Mouse (Mus musculus) spleen, embryonic (tissue): ENCODE results near the gene Gpr25.

ENCODE experiments used
- CTCF ChIA-PET: fragments of 350-600 bp; sonication (Branson Sonifier 250); formaldehyde crosslinking; loops from one replicate; lab custom pipeline; 2022; lab: Charles Lee

The Gpr25 gene

GRCm38 (mm10) chr1:136233892-136234594 is 26.6 kb downstream of the Gpr25 start, which contains the start of gene Inava:
Gene Inava, minus strand, starts transcription at chr1:136234264.
- CTCF ChIA-PET: no interaction called here

GRCm38 (mm10) chr1:136232986-136233790 is 27.5 kb downstream of the Gpr25 start:
- CTCF ChIA-PET: no interaction called here

GRCm38 (mm10) chr1:136232285-136232926 is 28.3 kb downstream of the Gpr25 start:
- CTCF ChIA-PET: interaction anchor here (0.6 kb wide), 1 partner anchor 232 kb away, joined by 3 read pairs; no protein-coding TSS in a partner anchor

GRCm38 (mm10) chr1:136231596-136231995 is 29.1 kb downstream of the Gpr25 start:
- CTCF ChIA-PET: interaction anchor here (0.6 kb wide), 3 partner anchors 23 to 232 kb away, joined by 3 to 13 read pairs (median 3); no protein-coding TSS in a partner anchor

- CTCF ChIA-PET: no interaction called here
Observed at GRCm38 (mm10) chr1:136230201-136230600, 30.5 kb downstream of the Gpr25 start.

- CTCF ChIA-PET: no interaction called here
Observed at GRCm38 (mm10) chr1:136229040-136229373, 31.7 kb downstream of the Gpr25 start.

GRCm38 (mm10) chr1:136228328-136229039 is 32.2 kb downstream of the Gpr25 start:
- CTCF ChIA-PET: interaction anchor here (0.6 kb wide), 1 partner anchor 108 kb away, joined by 3 read pairs; no protein-coding TSS in a partner anchor

- CTCF ChIA-PET: interaction anchor here (0.6 kb wide), 1 partner anchor 107 kb away, joined by 3 read pairs; no protein-coding TSS in a partner anchor
Observed at GRCm38 (mm10) chr1:136227870-136228269, 32.8 kb downstream of the Gpr25 start.

GRCm38 (mm10) chr1:136226626-136227025 is 34.0 kb downstream of the Gpr25 start:
- CTCF ChIA-PET: interaction anchor here (0.6 kb wide), 1 partner anchor 13 kb away, joined by 17 read pairs; no protein-coding TSS in a partner anchor

- CTCF ChIA-PET: no interaction called here
Observed at GRCm38 (mm10) chr1:136225846-136226245, 34.8 kb downstream of the Gpr25 start.

- CTCF ChIA-PET: no interaction called here
Observed at GRCm38 (mm10) chr1:136223758-136224342, 36.8 kb downstream of the Gpr25 start.

- CTCF ChIA-PET: no interaction called here
Observed at GRCm38 (mm10) chr1:136222386-136222785, 38.3 kb downstream of the Gpr25 start.

- CTCF ChIA-PET: no interaction called here
Observed at GRCm38 (mm10) chr1:136220037-136220871, 40.4 kb downstream of the Gpr25 start.

GRCm38 (mm10) chr1:136214304-136214703 is 46.4 kb downstream of the Gpr25 start:
- CTCF ChIA-PET: no interaction called here

GRCm38 (mm10) chr1:136212803-136213202 is 47.9 kb downstream of the Gpr25 start, which contains the start of gene Mroh3:
Gene Mroh3, minus strand, starts transcription at chr1:136212828.
- CTCF ChIA-PET: interaction anchor here (0.6 to 1.2 kb wide), 4 partner anchors 14 to 100 kb away, joined by 3 to 17 read pairs (median 6); no protein-coding TSS in a partner anchor
